Mouse (Mus musculus) lung, postnatal 25 days (tissue): ENCODE measurements at regions not wholly inside any gene's neighbourhood (a gene's known extent, or its start where the extent isn't known, plus 50 kb on each side); places are given as distances from the start of the nearest gene placed in this dataset.
"Not testable (repeated sequence)": the region's sequence is repeated elsewhere in the genome, so short reads cannot be mapped to it uniquely, and the experiment has no call there.

ENCODE experiments used
- DNase-seq: peaks from one replicate; pipeline ENCODE4 v3.0.0; 2022; ENCODE audit warnings: low spot score

DNA sequence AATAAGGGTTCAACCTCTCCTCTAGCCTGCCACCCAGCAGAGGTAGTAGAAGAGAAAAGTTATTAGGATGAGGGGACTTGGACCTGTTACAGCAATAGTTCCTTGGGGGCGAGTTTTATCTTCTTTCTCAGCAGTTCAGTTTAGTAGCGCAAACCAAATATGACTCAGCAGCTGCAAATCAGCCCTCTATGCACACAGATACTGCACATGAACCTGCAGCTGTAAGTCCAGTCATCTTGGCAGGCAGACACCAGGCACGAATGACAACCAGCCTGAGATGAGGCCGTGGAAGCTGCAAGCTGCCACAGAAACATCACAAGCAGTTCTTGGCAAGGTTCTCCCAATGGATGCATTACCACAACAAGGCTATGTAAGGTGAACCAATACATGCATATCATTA is 327.0 kb upstream of the Akr1e1 start:
- no peak for DNase-seq

- DNase-seq, result no peak
These were observed 330.9 kb upstream of the Akr1e1 start for GRCm38 (mm10) chr13:4939849-4940248.

GRCm38 (mm10) chr13:4942490-4942889 is 333.5 kb upstream of the Akr1e1 start:
- peak; percentile 4 for DNase-seq

DNA sequence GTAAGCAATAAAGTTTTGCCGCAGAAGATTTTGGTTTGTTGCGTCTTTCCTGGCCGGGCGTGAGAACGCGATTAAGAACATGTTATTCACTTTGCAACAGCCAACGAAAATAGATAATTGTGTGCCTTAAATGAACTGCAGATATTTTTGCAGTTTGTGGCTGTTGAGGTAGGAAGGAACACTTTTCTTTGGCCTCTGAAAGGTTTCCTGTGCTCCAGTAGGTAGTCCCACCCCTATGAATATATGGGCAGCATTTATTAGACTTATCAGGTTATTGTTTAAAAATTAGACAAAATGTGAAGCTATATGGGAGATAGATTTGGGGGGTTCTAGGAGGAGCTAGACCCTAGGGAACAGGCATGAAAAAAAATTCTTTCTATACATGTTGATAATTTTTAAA is 334.1 kb upstream of the Akr1e1 start:
- no peak for DNase-seq

DNA sequence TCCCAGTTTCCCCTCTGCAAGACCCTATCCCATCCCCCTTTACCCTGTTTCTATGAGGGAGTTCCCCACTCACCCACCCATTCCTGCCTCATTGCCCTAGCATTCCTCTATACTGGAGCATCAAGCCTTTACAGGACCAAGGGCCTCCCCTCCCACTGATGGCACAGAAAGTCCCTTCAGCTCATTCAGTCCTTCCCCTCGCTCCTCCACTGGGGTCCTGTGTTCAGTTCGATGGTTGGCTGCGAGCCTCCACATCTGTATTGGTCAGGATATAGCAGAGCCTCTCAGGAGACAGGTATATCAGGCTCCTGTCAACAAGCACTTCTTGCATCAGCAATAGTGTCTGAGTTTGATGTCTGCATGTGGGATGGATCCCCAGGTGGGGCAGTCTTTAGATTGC is 346.4 kb upstream of the Akr1e1 start:
- DNase-seq, result no peak

GRCm38 (mm10) chr13:4964824-4965223 is 355.9 kb upstream of the Akr1e1 start:
- no peak for DNase-seq

GRCm38 (mm10) chr13:4970081-4970892 is 361.3 kb upstream of the Akr1e1 start:
- DNase-seq, result no peak

DNA sequence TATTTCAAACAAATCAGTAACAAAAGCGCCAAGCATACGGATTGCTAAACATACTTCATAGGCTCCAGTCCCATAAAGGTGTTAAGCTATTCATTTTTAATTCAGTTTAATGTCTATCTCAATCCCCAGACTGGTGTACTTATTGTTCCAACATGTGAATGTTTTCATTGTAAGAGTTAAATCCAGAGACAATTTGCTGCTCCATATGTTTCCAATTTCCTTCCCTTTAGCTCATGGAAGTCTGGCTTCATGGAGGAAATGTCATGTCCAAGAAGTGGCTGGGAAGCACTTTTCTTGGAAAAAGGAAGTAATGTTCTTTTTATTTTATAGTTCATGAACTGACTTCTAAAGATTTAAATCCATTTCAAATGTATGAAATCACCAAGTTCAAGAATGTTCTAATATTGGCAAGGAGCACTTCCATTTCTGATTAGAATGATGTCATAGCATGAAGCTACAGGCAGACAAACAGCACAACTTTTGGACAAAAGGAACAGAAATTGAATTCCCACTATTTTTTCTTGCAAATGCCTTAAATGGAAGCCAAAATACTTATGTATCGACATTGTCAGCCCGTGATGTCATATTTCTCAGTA is 362.6 kb upstream of the Akr1e1 start:
- no peak for DNase-seq

DNA sequence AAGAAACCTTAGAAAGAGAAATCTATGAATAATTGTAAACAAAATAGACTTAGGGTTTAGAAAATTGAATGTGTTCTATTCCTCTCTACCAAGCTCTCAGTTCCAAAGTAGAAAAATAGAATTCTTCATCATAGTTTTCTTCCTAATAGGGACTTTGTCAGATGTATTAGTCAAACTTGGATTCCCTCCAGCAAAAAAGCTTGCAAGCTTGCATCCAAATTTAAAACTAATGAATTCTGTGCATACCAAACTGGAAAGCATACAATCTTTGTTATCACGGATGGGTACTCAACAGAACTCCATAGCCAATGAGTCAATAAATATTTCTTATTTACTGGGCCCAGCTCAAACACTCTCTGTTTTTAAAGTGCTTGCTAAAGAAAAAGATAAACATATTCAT is 383.9 kb upstream of the Akr1e1 start:
- DNase-seq, result no peak

DNA sequence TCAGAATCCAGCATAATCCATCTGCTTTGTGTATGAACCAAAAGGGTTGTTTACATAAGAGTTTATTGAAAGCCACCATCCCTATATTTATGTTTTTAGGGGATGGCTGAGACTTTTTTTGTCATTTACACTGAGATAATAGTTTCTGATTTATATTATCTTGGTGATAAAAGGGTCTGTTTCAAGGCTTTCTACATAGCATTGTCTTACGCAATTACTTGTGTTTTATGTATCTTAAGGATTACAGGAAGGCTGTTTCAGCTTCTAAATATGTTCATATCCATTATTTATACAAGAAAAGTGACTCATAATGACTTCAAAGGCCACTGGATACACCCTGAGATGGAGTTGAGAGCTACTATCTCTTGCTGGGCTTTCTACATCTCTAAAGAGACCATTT is 399.3 kb upstream of the Akr1e1 start:
- no peak for DNase-seq

DNA sequence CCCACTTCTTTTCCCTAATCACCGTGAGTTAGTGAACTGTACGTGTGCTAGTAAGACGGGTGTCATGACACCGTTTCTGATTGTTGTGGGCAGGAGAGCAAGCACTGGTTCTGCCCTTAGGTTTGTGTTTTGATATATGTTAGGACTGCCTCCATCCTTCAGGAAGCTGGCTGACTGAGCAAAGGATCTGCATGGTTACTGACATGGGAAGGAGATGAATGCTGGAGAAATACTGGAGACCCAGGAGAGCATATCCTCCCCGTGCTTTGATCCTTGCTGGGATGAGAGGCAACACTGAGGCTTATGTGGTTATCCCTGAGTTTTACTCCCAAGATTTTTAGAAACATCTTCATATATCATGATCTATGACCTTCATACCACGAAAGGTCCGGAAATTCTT is 413.5 kb upstream of the Akr1e1 start:
- no peak for DNase-seq

DNA sequence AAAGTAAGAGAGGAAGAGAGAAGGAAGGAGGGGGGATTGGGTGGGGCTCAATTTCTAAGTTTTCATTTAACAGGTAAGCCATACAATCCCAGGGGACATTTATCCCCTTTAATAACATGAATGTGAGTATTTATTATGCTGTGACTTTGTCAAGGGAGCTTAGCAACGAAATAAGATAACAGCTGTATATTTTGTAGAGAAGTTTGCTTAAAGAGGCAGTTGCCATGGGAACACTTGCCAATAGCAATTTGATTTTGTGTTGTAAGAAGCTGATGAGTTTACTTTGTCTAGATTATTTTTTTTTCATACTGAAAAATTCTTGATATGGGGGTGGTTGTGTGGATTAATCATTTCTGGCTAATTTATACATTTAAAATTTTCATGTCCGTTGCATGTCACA is 450.9 kb upstream of the Akr1e1 start:
- no peak for DNase-seq

DNA sequence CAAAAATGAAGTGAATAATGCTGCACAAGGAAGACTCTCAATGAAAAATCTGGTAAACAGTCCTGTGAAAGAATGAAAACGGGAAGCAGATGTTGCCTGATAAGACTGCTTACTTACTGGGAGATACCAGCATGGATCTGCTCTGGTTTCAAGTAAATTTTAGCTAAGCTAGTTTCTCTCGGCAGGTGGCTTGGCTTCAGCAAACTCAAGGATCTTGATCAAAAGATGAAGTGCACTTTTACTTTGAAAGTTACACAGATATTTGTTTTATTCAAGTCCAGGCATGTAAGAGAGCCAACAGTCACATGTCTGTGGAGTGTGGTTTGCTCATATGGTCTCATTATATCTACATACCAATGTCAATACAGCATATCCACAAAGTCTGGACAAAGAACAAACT is 451.5 kb upstream of the Akr1e1 start:
- peak; percentile 4 for DNase-seq

- DNase-seq, result no peak
These were observed 498.5 kb upstream of the Akr1e1 start for GRCm38 (mm10) chr13:5107454-5107853.

DNA sequence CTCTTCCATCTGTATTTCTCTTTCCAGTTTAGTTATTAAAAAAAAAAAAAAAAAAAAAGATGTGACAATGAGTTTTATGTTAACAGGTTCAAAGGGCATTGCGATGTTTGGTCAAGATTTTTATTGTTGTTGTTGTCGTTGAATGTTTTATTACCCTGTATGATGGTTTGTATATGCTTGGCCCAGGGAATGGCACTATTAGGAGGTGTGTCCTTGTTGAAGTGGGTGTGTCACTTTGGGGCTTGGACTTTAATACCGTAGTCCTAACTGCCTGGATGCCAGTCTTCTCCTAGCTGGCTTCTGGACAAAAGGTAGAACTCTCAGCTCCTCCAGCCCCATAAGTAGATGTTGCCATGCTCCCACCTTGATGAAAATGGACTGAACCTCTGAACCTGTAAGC is 545.9 kb upstream of the Akr1e1 start:
- no peak for DNase-seq

DNA sequence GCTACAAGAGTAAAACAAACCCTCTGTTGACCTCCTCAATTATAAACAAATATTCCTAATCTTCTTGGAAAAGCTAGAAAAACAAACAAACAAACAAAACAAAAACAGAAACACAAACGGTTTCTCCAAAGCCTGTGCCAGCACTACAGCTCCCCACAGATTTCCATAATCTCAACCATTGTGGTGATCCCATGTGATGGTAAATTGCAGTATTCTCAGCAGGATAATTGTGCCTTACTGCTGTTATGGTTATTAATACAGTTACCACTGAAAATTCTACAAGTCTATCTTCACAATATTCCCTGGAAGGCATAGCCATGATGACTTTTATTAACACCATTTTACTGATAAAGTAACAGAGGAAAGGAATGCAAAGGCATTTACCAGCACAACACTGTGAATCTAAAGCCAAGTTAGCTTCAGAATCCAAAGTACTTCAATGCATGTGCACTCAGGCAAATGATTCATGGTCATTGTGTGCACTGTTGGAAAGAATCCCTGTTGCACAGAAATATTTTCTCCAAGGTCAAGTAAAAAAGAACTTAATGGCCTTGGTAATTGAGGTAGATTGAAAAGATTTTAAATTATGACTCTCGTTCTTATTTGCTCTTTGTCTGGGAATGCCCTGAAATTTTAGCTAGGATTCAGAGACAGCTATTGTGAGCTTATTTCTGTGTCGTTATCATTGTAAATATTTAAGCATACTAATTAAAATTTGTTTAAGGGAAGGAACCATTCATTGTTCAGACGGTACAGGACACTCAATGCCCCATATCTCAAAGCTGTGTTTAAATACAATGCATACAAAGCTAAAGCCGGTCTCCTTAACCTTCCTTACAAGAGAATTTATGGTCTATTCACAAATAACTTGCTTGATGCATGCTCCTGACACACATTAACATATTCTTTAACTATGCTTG is 551.1 kb upstream of the Akr1e1 start:
- DNase-seq, result no peak

GRCm38 (mm10) chr13:5166716-5167115 is 557.7 kb upstream of the Akr1e1 start:
- no peak for DNase-seq

- DNase-seq, result no peak
These were observed 570.0 kb upstream of the Akr1e1 start for GRCm38 (mm10) chr13:5178996-5179395.

DNA sequence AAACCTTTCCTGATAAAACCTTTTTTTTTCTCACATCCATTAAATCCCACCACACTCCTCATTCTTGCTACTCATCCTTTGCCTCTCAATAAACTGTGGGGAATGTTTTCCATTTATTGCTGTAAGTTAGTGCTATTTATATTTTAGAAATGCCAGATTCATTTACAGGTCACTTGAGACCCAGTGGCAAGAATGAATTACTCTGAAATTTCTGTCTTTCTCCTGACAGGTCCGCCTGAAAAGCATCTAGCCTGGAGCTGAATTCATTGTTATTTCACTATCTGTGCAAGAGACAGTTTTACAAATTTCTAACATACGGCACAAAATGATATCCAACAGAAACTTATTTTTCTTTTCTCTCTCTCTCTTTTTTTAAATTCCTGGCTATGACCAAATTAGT is 570.6 kb upstream of the Akr1e1 start:
- DNase-seq, result no peak

- not testable (repeated sequence) for DNase-seq
These were observed 576.3 kb upstream of the Akr1e1 start for GRCm38 (mm10) chr13:5185237-5185800.

DNA sequence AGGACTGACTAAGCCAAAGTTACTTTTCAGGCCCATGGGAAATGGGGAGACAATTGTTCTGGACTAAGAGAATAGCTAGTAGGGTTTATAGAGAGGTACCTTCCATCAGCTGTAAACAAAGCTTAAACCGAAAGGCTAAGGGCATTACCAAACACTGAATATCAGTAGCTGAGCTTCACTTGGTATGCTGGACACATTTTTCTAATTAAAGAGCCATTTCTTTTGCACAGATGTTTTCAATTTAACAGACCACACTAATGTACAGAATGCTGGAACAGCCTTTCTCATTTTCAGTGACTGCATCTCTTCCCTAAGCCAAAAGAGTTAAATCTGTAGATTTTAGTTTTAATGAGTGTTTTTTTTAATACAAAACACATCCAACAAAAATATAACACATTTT is 593.8 kb upstream of the Akr1e1 start:
- DNase-seq, result no peak

DNA sequence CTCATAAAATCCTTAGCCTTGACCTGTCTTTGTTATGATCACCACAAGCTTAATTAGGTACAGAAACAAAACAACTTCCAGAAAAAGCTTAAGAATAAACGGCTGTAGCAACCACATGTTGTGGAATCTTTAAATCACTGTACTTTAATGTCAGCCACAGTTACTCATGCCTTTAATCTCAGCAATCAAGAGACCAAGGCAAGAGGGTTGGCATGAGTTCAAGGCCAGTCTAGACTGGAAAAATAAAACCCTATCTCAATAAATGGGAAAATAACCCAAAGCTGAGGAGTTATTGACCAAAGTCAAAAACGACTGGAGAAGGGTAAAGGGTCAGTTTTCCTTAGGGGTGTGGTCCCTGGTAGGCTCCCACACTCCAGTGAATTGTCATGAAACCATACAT is 595.2 kb upstream of the Akr1e1 start:
- DNase-seq, result no peak

DNA sequence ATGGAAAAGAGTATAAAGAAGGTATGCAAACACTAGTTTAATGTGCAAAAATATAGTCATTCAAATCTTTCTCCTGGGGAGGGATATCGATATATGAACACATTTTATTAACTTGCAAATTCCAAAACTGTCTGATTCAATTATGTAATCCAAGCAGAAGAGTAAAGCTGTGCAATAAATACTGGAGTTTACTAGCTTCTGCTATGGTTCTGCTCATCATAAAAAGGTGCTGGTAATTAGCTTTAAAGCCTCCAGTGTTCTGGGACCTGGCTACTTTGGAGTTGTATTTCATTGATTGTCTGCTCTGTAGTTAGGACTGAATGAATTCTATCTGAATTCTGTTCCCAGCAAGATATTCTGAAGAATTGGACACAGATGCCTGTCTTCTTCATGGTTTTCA is 602.7 kb upstream of the Akr1e1 start:
- no peak for DNase-seq
